Mouse (Mus musculus): Measurements from ENCODE around the gene Fam89b.

Fam89b gene

DNA sequence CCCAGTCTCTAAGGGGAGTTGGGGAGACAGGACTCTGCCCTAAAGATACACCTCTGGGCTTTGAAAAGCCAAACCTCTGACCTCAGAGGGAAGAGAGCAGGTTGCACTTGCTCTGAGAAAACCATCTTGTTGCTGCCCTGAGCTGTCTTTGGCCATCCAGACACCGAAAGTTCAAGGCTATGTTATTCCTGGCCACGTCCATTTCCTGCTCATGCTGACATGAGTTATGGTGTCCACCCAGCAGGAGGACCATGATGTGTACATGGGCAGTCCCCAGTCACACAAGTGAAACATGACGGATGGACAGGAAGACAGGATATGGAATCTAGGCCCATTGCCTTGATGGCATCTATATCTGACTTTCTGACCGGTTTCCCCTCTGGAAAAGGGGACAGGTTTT lies 49.0 kb downstream of the Fam89b start:
- no peak for DNase-seq (ENCODE audit: low spot score)

Data from testis, postnatal 14 days (tissue).